Mouse (Mus musculus) lung, embryonic 15.5 days (tissue): ENCODE measurements around the gene Tmtc2. TPM values are rescaled to one million over a fixed set of nuclear protein-coding genes. Genes with fewer than 3 reads are reported as not detected.
A peak's percentile ranks its signal among the peaks of the same experiment; 100 is the strongest.

Source experiments
- ATAC-seq: fragments of 200-750 bp; cut with Nextera tagmentation; 2 replicates; pipeline ENCODE4 v1.8.0; 2017; ENCODE audit warnings: moderate number of reproducible peaks, borderline replicate concordance; ENCODE audit not compliant: low FRiP score, low TSS enrichment; ENCODE audit errors: extremely low read depth
- H3K27ac ChIP-seq: fragments of 300-500 bp; sonication (generic); 2 replicates; pipeline ENCODE4 v1.5.1; 2015; ENCODE audit warnings: moderate library complexity, mild to moderate bottlenecking, inconsistent platforms
- H3K27me3 ChIP-seq: fragments of 300-500 bp; sonication (generic); 2 replicates; pipeline ENCODE4 v1.6.1; 2015; ENCODE audit warnings: inconsistent platforms
- H3K36me3 ChIP-seq: fragments of 300-500 bp; sonication (generic); 2 replicates; pipeline ENCODE4 v1.6.1; 2015; ENCODE audit warnings: inconsistent platforms
- H3K4me1 ChIP-seq: fragments of 300-500 bp; sonication (generic); 2 replicates; pipeline ENCODE4 v1.6.1; 2015; ENCODE audit warnings: inconsistent platforms
- H3K4me2 ChIP-seq: fragments of 300-500 bp; sonication (generic); 2 replicates; pipeline ENCODE4 v1.6.1; 2015; ENCODE audit warnings: inconsistent platforms, mild to moderate bottlenecking, moderate library complexity
- H3K4me3 ChIP-seq: fragments of 300-500 bp; sonication (generic); 2 replicates; pipeline ENCODE4 v1.5.1; 2015; ENCODE audit warnings: mild to moderate bottlenecking, inconsistent platforms
- H3K9ac ChIP-seq: fragments of 300-500 bp; sonication (generic); 2 replicates; pipeline ENCODE4 v1.6.1; 2015; ENCODE audit warnings: inconsistent platforms
- H3K9me3 ChIP-seq: fragments of 300-500 bp; sonication (generic); 2 replicates; pipeline ENCODE4 v1.6.1; 2016; ENCODE audit warnings: inconsistent platforms
- WGBS: fragments of 180-500 bp; shearing (Covaris S2); methylation state at CpG from one replicate; pipeline ENCODE4 v1.1.7; 2015; 5-methylcytosine and 5-hydroxymethylcytosine counted together
- polyA plus RNA-seq: library from polyadenylated mRNA; unstranded; fragments of >200 nt; fragmentation: Nextera tagmentation; extraction: Ambion mirVana; gene quantifications from 2 replicates; pipeline ENCODE4 v1.2.1, GENCODE M21; 2015

The Tmtc2 gene
- polyA plus RNA-seq, 1 experiment from 2014 or later: 9.7 TPM

GRCm38 (mm10) chr10:105323646-105324192 is 250.5 kb downstream of the Tmtc2 start:
- H3K4me1 ChIP-seq: no peaks in the 10 kb centered on the region
- no peak overlapping the region for H3K4me3 ChIP-seq
- WGBS: 79% methylated on average over 4 of the region's 4 CpGs
- peaks cover 8% of the 10 kb centered on the region; the same call in 1 of the 2 replicates for H3K36me3 ChIP-seq
- no peaks in the 10 kb centered on the region for H3K9me3 ChIP-seq
- H3K4me2 ChIP-seq: no peak overlapping the region
- H3K9ac ChIP-seq: no peak overlapping the region
- ATAC-seq: no peak
- H3K27me3 ChIP-seq: no peaks in the 10 kb centered on the region
- no peak overlapping the region for H3K27ac ChIP-seq

DNA sequence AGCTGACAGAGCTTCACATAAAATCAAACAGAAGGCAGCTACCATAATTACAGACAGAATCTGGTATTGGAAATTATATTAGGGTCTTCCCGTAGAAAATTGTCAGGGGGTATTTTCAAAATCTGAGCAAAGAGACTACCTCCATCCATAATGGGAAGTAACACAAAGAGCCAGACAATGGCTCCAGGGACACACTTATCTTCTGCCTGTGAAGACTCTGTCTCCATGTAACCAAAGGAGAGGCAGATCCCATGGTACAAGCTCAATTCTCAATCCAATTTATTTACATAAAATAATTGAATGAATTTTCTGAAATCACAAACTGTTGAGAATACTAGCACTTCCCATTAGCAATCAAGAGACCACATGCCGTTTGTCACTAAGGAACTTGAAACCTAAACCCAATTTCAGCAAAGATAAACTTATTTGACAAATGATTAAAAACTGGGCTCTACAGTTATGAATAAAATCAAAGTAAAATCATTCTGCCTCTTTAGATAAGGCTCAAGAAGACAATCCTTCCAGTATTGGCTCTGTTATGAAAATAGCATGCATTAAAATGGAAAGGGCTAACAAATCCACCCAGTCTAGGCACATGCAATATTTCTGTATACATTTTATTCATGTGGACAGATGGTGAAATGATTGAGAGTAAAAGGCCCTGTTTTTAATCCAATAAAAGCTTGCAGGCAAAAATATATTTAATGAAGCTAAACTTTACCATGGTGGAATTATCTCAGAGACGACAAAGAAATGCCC is 254.8 kb downstream of the Tmtc2 start:
- Histone ChIP-seq H3K36me3 (peaks cover 8% of the 10 kb centered on the region; the same call in 1 of the 2 replicates), H3K27me3 (no peaks in the 10 kb centered on the region), H3K4me2 (no peak overlapping the region), H3K27ac (no peak overlapping the region), H3K4me1 (no peaks in the 10 kb centered on the region), H3K9me3 (no peaks in the 10 kb centered on the region), H3K4me3 (no peak overlapping the region), H3K9ac (no peak overlapping the region)
- ATAC-seq: no peak
- 67% methylated on average over 3 of the region's 3 CpGs for WGBS

GRCm38 (mm10) chr10:105318869-105319268 is 255.4 kb downstream of the Tmtc2 start:
- Histone ChIP-seq H3K4me3 (no peak overlapping the region), H3K36me3 (peaks cover 8% of the 10 kb centered on the region; the same call in 1 of the 2 replicates), H3K27me3 (no peaks in the 10 kb centered on the region), H3K4me2 (no peak overlapping the region), H3K27ac (no peak overlapping the region), H3K9me3 (no peaks in the 10 kb centered on the region), H3K4me1 (no peaks in the 10 kb centered on the region), H3K9ac (no peak overlapping the region)
- 33% methylated on average over 2 of the region's 2 CpGs for WGBS
- no peak for ATAC-seq

GRCm38 (mm10) chr10:105312986-105313385 is 261.3 kb downstream of the Tmtc2 start:
- H3K4me3 ChIP-seq: no peak overlapping the region
- ATAC-seq: no peak
- 56% methylated on average over 5 of the region's 5 CpGs for WGBS
- no peaks in the 10 kb centered on the region for H3K4me1 ChIP-seq
- no peaks in the 10 kb centered on the region for H3K9me3 ChIP-seq
- H3K27ac ChIP-seq: no peak overlapping the region
- no peaks in the 10 kb centered on the region for H3K36me3 ChIP-seq
- H3K9ac ChIP-seq: no peak overlapping the region
- H3K27me3 ChIP-seq: no peaks in the 10 kb centered on the region
- no peak overlapping the region for H3K4me2 ChIP-seq

DNA sequence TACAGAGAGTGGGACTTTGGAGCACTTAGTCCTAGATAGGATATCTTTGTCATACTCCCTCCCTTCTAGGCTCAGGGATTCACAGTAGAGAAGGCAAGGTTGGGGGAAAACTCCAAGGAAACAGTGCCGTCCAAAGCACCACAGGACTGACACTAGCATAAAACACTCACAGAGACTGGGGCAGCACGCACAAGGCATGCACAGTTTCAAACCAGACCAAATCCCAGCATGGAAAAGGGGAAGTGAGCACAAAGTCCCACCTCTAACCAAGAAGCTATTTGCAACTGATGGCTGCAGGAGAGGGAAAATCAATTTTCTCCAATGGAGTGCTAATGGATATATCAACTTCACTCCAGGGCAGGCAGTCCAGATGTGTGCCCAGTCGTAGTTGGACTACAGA is 276.7 kb downstream of the Tmtc2 start:
- ATAC-seq: no peak
- no peaks in the 10 kb centered on the region for H3K4me1 ChIP-seq
- no peak overlapping the region for H3K4me3 ChIP-seq
- H3K4me2 ChIP-seq: no peak overlapping the region
- no peak overlapping the region for H3K9ac ChIP-seq
- H3K27ac ChIP-seq: no peak overlapping the region
- WGBS: 74% methylated on average over 3 of the region's 3 CpGs
- no peaks in the 10 kb centered on the region for H3K27me3 ChIP-seq
- H3K36me3 ChIP-seq: peaks cover 3% of the 10 kb centered on the region; the same call in 1 of the 2 replicates
- H3K9me3 ChIP-seq: no peaks in the 10 kb centered on the region

DNA sequence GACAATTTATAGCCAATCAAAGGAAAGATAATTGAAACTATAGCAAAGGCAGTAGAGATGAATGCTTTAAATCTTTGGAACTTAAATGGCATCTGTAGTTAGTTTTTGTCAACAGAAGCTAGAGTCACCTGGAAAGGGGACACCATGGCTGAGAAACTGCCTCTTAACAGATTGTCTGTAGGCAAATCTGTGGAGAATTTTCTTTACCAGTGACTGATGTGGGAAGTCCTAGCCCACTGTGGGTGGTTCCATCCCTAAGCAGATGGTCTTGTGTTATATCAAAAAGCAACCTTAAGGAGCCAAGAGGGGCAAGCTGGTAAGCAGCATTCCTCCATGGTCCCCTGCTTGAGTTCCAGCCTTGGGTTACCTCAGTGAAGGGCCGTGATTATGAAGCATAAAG is 281.3 kb downstream of the Tmtc2 start:
- H3K27ac ChIP-seq: no peak overlapping the region
- no peak overlapping the region for H3K9ac ChIP-seq
- no peaks in the 10 kb centered on the region for H3K36me3 ChIP-seq
- no peak overlapping the region for H3K4me2 ChIP-seq
- no peaks in the 10 kb centered on the region for H3K4me1 ChIP-seq
- no peak overlapping the region for H3K4me3 ChIP-seq
- H3K27me3 ChIP-seq: no peaks in the 10 kb centered on the region
- 88% methylated on average over 1 of the region's 1 CpGs for WGBS
- H3K9me3 ChIP-seq: no peaks in the 10 kb centered on the region
- ATAC-seq: no peak

DNA sequence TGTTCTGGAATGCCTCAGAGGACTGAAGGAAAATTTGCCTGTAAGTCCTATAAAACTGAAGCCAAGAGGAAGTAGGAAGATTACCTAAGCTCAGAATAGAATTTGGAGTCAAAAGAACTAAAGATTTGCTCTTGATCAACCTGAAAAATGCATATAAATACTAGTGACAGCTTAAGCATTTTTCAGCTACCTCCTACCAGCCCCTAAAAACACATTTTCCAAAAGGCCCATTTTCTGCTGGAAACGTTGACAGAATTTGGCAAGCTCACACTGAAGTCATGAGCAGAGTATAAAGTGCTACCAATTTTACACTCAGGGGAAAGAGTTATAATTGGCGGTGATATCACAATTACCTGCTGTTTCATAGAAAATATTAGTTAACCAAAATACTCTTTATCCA is 285.8 kb downstream of the Tmtc2 start:
- H3K27me3 ChIP-seq: no peaks in the 10 kb centered on the region
- no peak overlapping the region for H3K4me2 ChIP-seq
- WGBS: 69% methylated on average over 2 of the region's 2 CpGs
- H3K27ac ChIP-seq: no peak overlapping the region
- no peak overlapping the region for H3K9ac ChIP-seq
- no peak for ATAC-seq
- no peak overlapping the region for H3K4me3 ChIP-seq
- H3K9me3 ChIP-seq: no peaks in the 10 kb centered on the region
- no peaks in the 10 kb centered on the region for H3K36me3 ChIP-seq
- peaks cover 4% of the 10 kb centered on the region; the same call in 1 of the 2 replicates for H3K4me1 ChIP-seq

- H3K4me1 ChIP-seq: peaks cover 4% of the 10 kb centered on the region; the same call in 1 of the 2 replicates
- H3K27me3 ChIP-seq: no peaks in the 10 kb centered on the region
- no peaks in the 10 kb centered on the region for H3K36me3 ChIP-seq
- H3K4me3 ChIP-seq: no peak overlapping the region
- no peaks in the 10 kb centered on the region for H3K9me3 ChIP-seq
- ATAC-seq: no peak
- 87% methylated on average over 3 of the region's 3 CpGs for WGBS
- no peak overlapping the region for H3K9ac ChIP-seq
- H3K4me2 ChIP-seq: no peak overlapping the region
- H3K27ac ChIP-seq: no peak overlapping the region
Observed at GRCm38 (mm10) chr10:105287575-105287974, 286.7 kb downstream of the Tmtc2 start.

GRCm38 (mm10) chr10:105287064-105287463 is 287.2 kb downstream of the Tmtc2 start:
- H3K27ac ChIP-seq: no peak overlapping the region
- no peaks in the 10 kb centered on the region for H3K9me3 ChIP-seq
- ATAC-seq: no peak
- no peak overlapping the region for H3K4me3 ChIP-seq
- H3K9ac ChIP-seq: no peak overlapping the region
- H3K36me3 ChIP-seq: no peaks in the 10 kb centered on the region
- 39% methylated on average over 7 of the region's 7 CpGs for WGBS
- H3K4me1 ChIP-seq: peaks cover 4% of the 10 kb centered on the region; the same call in 1 of the 2 replicates
- no peak overlapping the region for H3K4me2 ChIP-seq
- H3K27me3 ChIP-seq: no peaks in the 10 kb centered on the region

- H3K27ac ChIP-seq: no peak overlapping the region
- no peak for ATAC-seq
- 81% methylated on average over 2 of the region's 2 CpGs for WGBS
- H3K9ac ChIP-seq: no peak overlapping the region
- no peaks in the 10 kb centered on the region for H3K27me3 ChIP-seq
- H3K4me1 ChIP-seq: peaks cover 4% of the 10 kb centered on the region; the same call in 1 of the 2 replicates
- H3K9me3 ChIP-seq: no peaks in the 10 kb centered on the region
- no peak overlapping the region for H3K4me2 ChIP-seq
- no peak overlapping the region for H3K4me3 ChIP-seq
- no peaks in the 10 kb centered on the region for H3K36me3 ChIP-seq
Observed at GRCm38 (mm10) chr10:105286221-105286620, 288.0 kb downstream of the Tmtc2 start.

DNA sequence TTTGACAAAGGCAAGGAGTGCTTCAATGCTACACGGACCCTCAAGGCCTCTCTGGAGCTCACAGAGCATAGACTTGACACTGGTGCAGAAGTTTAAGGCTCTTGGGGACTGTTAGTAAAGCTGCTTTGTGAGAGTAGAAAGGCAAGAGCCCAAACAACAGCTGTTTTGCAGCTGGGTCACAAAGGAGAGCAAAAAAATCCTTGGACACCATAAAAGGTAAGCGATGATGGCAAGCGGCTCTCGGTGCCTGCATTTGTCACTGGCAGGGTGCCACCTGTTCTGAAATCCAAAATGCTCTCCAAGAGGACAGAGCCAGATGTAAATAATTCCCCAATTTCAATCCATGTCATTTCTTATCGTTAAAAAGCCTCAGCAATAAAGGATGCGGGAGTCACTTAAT is 290.1 kb downstream of the Tmtc2 start:
- Histone ChIP-seq H3K4me2 (no peak overlapping the region), H3K36me3 (no peaks in the 10 kb centered on the region), H3K4me1 (peaks cover 4% of the 10 kb centered on the region; the same call in 1 of the 2 replicates), H3K9me3 (no peaks in the 10 kb centered on the region), H3K27ac (peak overlapping the region; percentile 1; the same call in 1 of the 2 replicates), H3K9ac (no peak overlapping the region), H3K27me3 (no peaks in the 10 kb centered on the region), H3K4me3 (no peak overlapping the region)
- peak; percentile 49; the same call in 1 of the 2 replicates for ATAC-seq
- 41% methylated on average over 6 of the region's 6 CpGs for WGBS

DNA sequence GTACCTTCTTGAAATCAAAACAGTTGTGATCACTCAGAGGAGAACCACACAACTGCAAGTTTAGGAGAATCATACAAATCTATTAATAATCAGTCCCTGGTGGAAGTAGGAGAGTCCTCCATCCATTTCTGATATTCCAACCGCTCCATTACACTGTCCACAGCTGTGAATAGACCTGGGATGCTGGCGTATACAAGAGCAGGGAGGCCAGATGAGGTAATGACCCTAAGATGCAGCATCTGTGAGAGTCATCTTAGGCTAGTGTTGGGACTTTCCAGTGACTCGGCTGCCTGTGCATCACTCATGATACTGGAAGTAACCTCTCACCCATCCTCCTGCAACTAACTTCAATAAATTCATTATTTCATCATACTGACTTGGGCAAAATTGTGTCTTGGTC is 293.3 kb downstream of the Tmtc2 start:
- WGBS: 81% methylated on average over 3 of the region's 3 CpGs
- no peaks in the 10 kb centered on the region for H3K9me3 ChIP-seq
- ATAC-seq: no peak

More for the DNA sequence above, 293.3 kb downstream of the Tmtc2 start:
- no peak overlapping the region for H3K9ac ChIP-seq
- no peak overlapping the region for H3K4me2 ChIP-seq
- no peaks in the 10 kb centered on the region for H3K27me3 ChIP-seq
- no peak overlapping the region for H3K4me3 ChIP-seq
- peaks cover 4% of the 10 kb centered on the region; the same call in 1 of the 2 replicates for H3K4me1 ChIP-seq
- no peaks in the 10 kb centered on the region for H3K36me3 ChIP-seq
- H3K27ac ChIP-seq: no peak overlapping the region
